Mouse (Mus musculus) left cerebral cortex, adult 9 months (tissue): ENCODE measurements around the gene E2f4.

Experiments
- DNase-seq, 2 experiments: peaks; one replicate each; pipeline ENCODE4 v3.0.0; 2022; ENCODE audit warnings: low spot score in 2 of 2

E2f4 gene

GRCm38 (mm10) chr8:105292471-105292870 lies 5.0 kb upstream of the E2f4 start:
- no peak for DNase-seq

- no peak for DNase-seq
Measured at GRCm38 (mm10) chr8:105293405-105293804, 4.1 kb upstream of the E2f4 start.

- DNase-seq: no peak
Measured at GRCm38 (mm10) chr8:105294776-105295175, 2.7 kb upstream of the E2f4 start.

GRCm38 (mm10) chr8:105295256-105295655 lies 2.2 kb upstream of the E2f4 start:
- no peak for DNase-seq

GRCm38 (mm10) chr8:105295895-105296573 lies 1.4 kb upstream of the E2f4 start, which contains the start of gene Exoc3l:
TSS of gene Exoc3l (minus strand) at chr8:105296101.
- DNase-seq: no peak

GRCm38 (mm10) chr8:105298351-105299252 lies 1.1 kb downstream of the E2f4 start:
- DNase-seq: no peak

GRCm38 (mm10) chr8:105299962-105300361 lies 2.5 kb downstream of the E2f4 start:
- no peak for DNase-seq

- no peak for DNase-seq
Measured at GRCm38 (mm10) chr8:105303396-105303795, 5.9 kb downstream of the E2f4 start.

GRCm38 (mm10) chr8:105303874-105304273 lies 6.4 kb downstream of the E2f4 start:
- no peak for DNase-seq

GRCm38 (mm10) chr8:105304325-105305210 lies 7.1 kb downstream of the E2f4 start:
- DNase-seq: no peak

GRCm38 (mm10) chr8:105305211-105306145 lies 8.0 kb downstream of the E2f4 start, which contains the start of gene Elmo3:
TSS of gene Elmo3 (plus strand) at chr8:105305601.
- DNase-seq: peak in 1 of 2 experiments; percentile 38

GRCm38 (mm10) chr8:105306146-105306691 lies 8.8 kb downstream of the E2f4 start:
- no peak for DNase-seq

- no peak for DNase-seq
Measured at GRCm38 (mm10) chr8:105307670-105308069, 10.2 kb downstream of the E2f4 start.

- no peak for DNase-seq
Measured at GRCm38 (mm10) chr8:105308428-105308827, 11.0 kb downstream of the E2f4 start.

GRCm38 (mm10) chr8:105309142-105309847 lies 11.8 kb downstream of the E2f4 start:
- DNase-seq: no peak

- no peak for DNase-seq
Measured at GRCm38 (mm10) chr8:105310118-105310517, 12.7 kb downstream of the E2f4 start.

- DNase-seq: no peak
Measured at GRCm38 (mm10) chr8:105311718-105312117, 14.3 kb downstream of the E2f4 start.

- no peak for DNase-seq
Measured at GRCm38 (mm10) chr8:105312891-105313481, 15.5 kb downstream of the E2f4 start.
